Mouse (Mus musculus) macrophage (primary cell): Measurements from ENCODE around the gene Chrnb4. TPM values are rescaled to one million over a fixed set of nuclear protein-coding genes. Genes with fewer than 3 reads are reported as not detected.

Experiments used
- H3K27ac ChIP-seq: fragments of 350-480 bp; formaldehyde crosslinking; 2 replicates; pipeline ENCODE4 v1.9.0; 2021
- H3K36me3 ChIP-seq: fragments of 350-480 bp; formaldehyde crosslinking; 2 replicates; pipeline ENCODE4 v1.9.0; 2021; ENCODE audit errors: inconsistent target
- H3K4me3 ChIP-seq: fragments of 350-480 bp; formaldehyde crosslinking; 2 replicates; pipeline ENCODE4 v1.9.0; 2021; ENCODE audit errors: inconsistent target
- H3K79me2 ChIP-seq: fragments of 350-480 bp; formaldehyde crosslinking; 2 replicates; pipeline ENCODE4 v1.9.0; 2021; ENCODE audit errors: inconsistent target
- WGBS: methylation state at CpG from one replicate; pipeline ENCODE4 v1.1.7; 2026; ENCODE audit warnings: inconsistent platforms; ENCODE audit not compliant: missing documents; 5-methylcytosine and 5-hydroxymethylcytosine counted together
- polyA plus RNA-seq: library from polyadenylated mRNA; stranded (reverse); fragments of 250-400 nt; gene quantifications from 3 replicates; pipeline ENCODE4 v1.2.4, GENCODE M21; 2018; ENCODE audit warnings: inconsistent platforms
- total RNA-seq, 78 experiments: library from RNA; depleted of rRNA; stranded (reverse); fragments of 250-400 nt; gene quantifications; 1 replicate in 9 of 78; 2 replicates in 24 of 78; 3 replicates in 43 of 78; 4 replicates in 2 of 78; pipeline ENCODE4 v1.2.4; 2018; ENCODE audit warnings: inconsistent platforms in 56 of 78

Gene Chrnb4
- total RNA-seq (2018; cell fraction: chromatin; rRNA removed), result under 1 TPM in 1 of 26 experiments, not detected in 25; 0.12 TPM
- not detected for total RNA-seq (2018; cell fraction: cytosol; rRNA removed)
- not detected for total RNA-seq (2018; cell fraction: nucleus; rRNA removed)
- polyA plus RNA-seq, result not detected in 3 replicates

GRCm38 (mm10) chr9:55048211-55048880 is at the start of gene Chrnb4:
Chrnb4 (minus strand) TSS chr9:55048779.
- WGBS, result 5% methylated on average over 23 of the region's 23 CpGs
- Histone ChIP-seq H3K79me2 (no peaks in the 10 kb centered on the region), H3K4me3 (no peak within 1 kb of the TSS), H3K36me3 (no peaks in the 10 kb centered on the region), H3K27ac (no peak within 1 kb of the TSS)

GRCm38 (mm10) chr9:55096870-55097269 is 48.3 kb upstream of the Chrnb4 start:
- H3K27ac ChIP-seq, result no peak overlapping the region
- no peaks in the 10 kb centered on the region for H3K79me2 ChIP-seq
- no peak overlapping the region for H3K4me3 ChIP-seq
- no peaks in the 10 kb centered on the region for H3K36me3 ChIP-seq
- WGBS, result 93% methylated on average over 4 of the region's 4 CpGs

- no peak overlapping the region for H3K4me3 ChIP-seq
- H3K36me3 ChIP-seq, result no peaks in the 10 kb centered on the region
- H3K79me2 ChIP-seq, result no peaks in the 10 kb centered on the region
- 77% methylated on average over 3 of the region's 3 CpGs for WGBS
- no peak overlapping the region for H3K27ac ChIP-seq
Measured at GRCm38 (mm10) chr9:55096033-55096432, 47.5 kb upstream of the Chrnb4 start.

- WGBS, result 80% methylated on average over 5 of the region's 5 CpGs
- H3K4me3 ChIP-seq, result no peak overlapping the region
- no peak overlapping the region for H3K27ac ChIP-seq
- H3K79me2 ChIP-seq, result no peaks in the 10 kb centered on the region
- no peaks in the 10 kb centered on the region for H3K36me3 ChIP-seq
Measured at GRCm38 (mm10) chr9:55090141-55090540, 41.6 kb upstream of the Chrnb4 start.

- Histone ChIP-seq H3K4me3 (no peak overlapping the region), H3K79me2 (no peaks in the 10 kb centered on the region), H3K27ac (no peak overlapping the region), H3K36me3 (no peaks in the 10 kb centered on the region)
- 90% methylated on average over 1 of the region's 2 CpGs for WGBS
Measured at GRCm38 (mm10) chr9:55089226-55089625, 40.6 kb upstream of the Chrnb4 start.

- Histone ChIP-seq H3K36me3 (no peaks in the 10 kb centered on the region), H3K27ac (no peak overlapping the region)
- WGBS, result 81% methylated on average over 7 of the region's 7 CpGs
Measured at GRCm38 (mm10) chr9:55083154-55083913, 34.8 kb upstream of the Chrnb4 start.

GRCm38 (mm10) chr9:55067965-55068265 is 19.3 kb upstream of the Chrnb4 start:
- Histone ChIP-seq H3K27ac (no peak overlapping the region), H3K36me3 (no peaks in the 10 kb centered on the region), H3K79me2 (no peaks in the 10 kb centered on the region), H3K4me3 (no peak overlapping the region)
- 6% methylated on average over 5 of the region's 5 CpGs for WGBS

More at GRCm38 (mm10) chr9:55083154-55083913, 34.8 kb upstream of the Chrnb4 start:
- no peaks in the 10 kb centered on the region for H3K79me2 ChIP-seq
- H3K4me3 ChIP-seq, result no peak overlapping the region

GRCm38 (mm10) chr9:55067260-55067964 is 18.8 kb upstream of the Chrnb4 start:
- 85% methylated on average over 7 of the region's 8 CpGs for WGBS
- H3K36me3 ChIP-seq, result no peaks in the 10 kb centered on the region
- no peak overlapping the region for H3K27ac ChIP-seq
- no peak overlapping the region for H3K4me3 ChIP-seq
- no peaks in the 10 kb centered on the region for H3K79me2 ChIP-seq

GRCm38 (mm10) chr9:55065241-55065640 is 16.7 kb upstream of the Chrnb4 start:
- 94% methylated on average over 9 of the region's 9 CpGs for WGBS

GRCm38 (mm10) chr9:55058067-55058466 is 9.5 kb upstream of the Chrnb4 start:
- no peak overlapping the region for H3K4me3 ChIP-seq
- H3K27ac ChIP-seq, result no peak overlapping the region
- H3K36me3 ChIP-seq, result no peaks in the 10 kb centered on the region
- 95% methylated on average over 4 of the region's 4 CpGs for WGBS
- no peaks in the 10 kb centered on the region for H3K79me2 ChIP-seq

More at GRCm38 (mm10) chr9:55065241-55065640, 16.7 kb upstream of the Chrnb4 start:
- Histone ChIP-seq H3K79me2 (no peaks in the 10 kb centered on the region), H3K4me3 (no peak overlapping the region), H3K36me3 (no peaks in the 10 kb centered on the region), H3K27ac (no peak overlapping the region)

GRCm38 (mm10) chr9:55055386-55055930 is 6.9 kb upstream of the Chrnb4 start:
- Histone ChIP-seq H3K79me2 (no peaks in the 10 kb centered on the region), H3K4me3 (no peak overlapping the region), H3K27ac (no peak overlapping the region), H3K36me3 (no peaks in the 10 kb centered on the region)
- 89% methylated on average over 2 of the region's 2 CpGs for WGBS

GRCm38 (mm10) chr9:55046764-55047163 is 1.8 kb downstream of the Chrnb4 start:
- Histone ChIP-seq H3K79me2 (no peaks in the 10 kb centered on the region), H3K27ac (no peak overlapping the region), H3K4me3 (no peak overlapping the region), H3K36me3 (no peaks in the 10 kb centered on the region)
- WGBS, result 6% methylated on average over 3 of the region's 3 CpGs

GRCm38 (mm10) chr9:55045001-55045400 is 3.6 kb downstream of the Chrnb4 start:
- WGBS, result 94% methylated on average over 2 of the region's 2 CpGs
- H3K79me2 ChIP-seq, result no peaks in the 10 kb centered on the region
- H3K36me3 ChIP-seq, result no peaks in the 10 kb centered on the region
- no peak overlapping the region for H3K4me3 ChIP-seq
- no peak overlapping the region for H3K27ac ChIP-seq

- 80% methylated on average over 8 of the region's 8 CpGs for WGBS
Measured at GRCm38 (mm10) chr9:55043688-55044087, 4.9 kb downstream of the Chrnb4 start.

More at GRCm38 (mm10) chr9:55043688-55044087, 4.9 kb downstream of the Chrnb4 start:
- no peak overlapping the region for H3K27ac ChIP-seq
- H3K4me3 ChIP-seq, result no peak overlapping the region
- H3K36me3 ChIP-seq, result no peaks in the 10 kb centered on the region
- no peaks in the 10 kb centered on the region for H3K79me2 ChIP-seq
